Mouse (Mus musculus) heart, embryonic 15.5 days (tissue): Measurements from ENCODE around the gene Atad1. TPM values are rescaled to one million over a fixed set of nuclear protein-coding genes. Genes with fewer than 3 reads are reported as not detected.
"Not testable (repeated sequence)": the region's sequence is repeated elsewhere in the genome, so short reads cannot be mapped to it uniquely, and the experiment has no call there.

Experiments
- ATAC-seq: fragments of 200-750 bp; cut with Nextera tagmentation; replicated peaks from 2 replicates; pipeline ENCODE4 v1.8.0; 2017; ENCODE audit warnings: low read depth, moderate TSS enrichment; ENCODE audit not compliant: insufficient number of reproducible peaks, insufficient read depth, low FRiP score
- H3K27ac ChIP-seq: fragments of 300-500 bp; sonication (generic); 2 replicates; pipeline ENCODE4 v1.5.1; 2015; ENCODE audit warnings: mild to moderate bottlenecking, inconsistent platforms
- H3K27me3 ChIP-seq: fragments of 300-500 bp; sonication (generic); 2 replicates; pipeline ENCODE4 v1.6.1; 2015; ENCODE audit warnings: inconsistent platforms
- H3K36me3 ChIP-seq: fragments of 300-500 bp; sonication (generic); 2 replicates; pipeline ENCODE4 v1.6.1; 2015; ENCODE audit warnings: mild to moderate bottlenecking, inconsistent platforms
- H3K4me1 ChIP-seq: fragments of 300-500 bp; sonication (generic); replicated peaks from 2 replicates; pipeline ENCODE4 v1.6.1; 2015; ENCODE audit warnings: inconsistent platforms
- H3K4me2 ChIP-seq: fragments of 300-500 bp; sonication (generic); 2 replicates; pipeline ENCODE4 v1.6.1; 2015; ENCODE audit warnings: inconsistent platforms, mild to moderate bottlenecking, moderate library complexity
- H3K4me3 ChIP-seq: fragments of 300-500 bp; sonication (generic); 2 replicates; pipeline ENCODE4 v1.5.1; 2015; ENCODE audit warnings: mild to moderate bottlenecking, inconsistent platforms
- H3K9ac ChIP-seq: fragments of 300-500 bp; sonication (generic); 2 replicates; pipeline ENCODE4 v1.6.1; 2015; ENCODE audit warnings: mild to moderate bottlenecking, inconsistent platforms
- H3K9me3 ChIP-seq: fragments of 300-500 bp; sonication (generic); replicated peaks from 2 replicates; pipeline ENCODE4 v1.6.1; 2016; ENCODE audit warnings: inconsistent platforms
- WGBS: fragments of 180-500 bp; shearing (Covaris S2); methylation state at CpG from one replicate; pipeline ENCODE4 v1.1.7; 2015; ENCODE audit warnings: mixed read lengths; 5-methylcytosine and 5-hydroxymethylcytosine counted together
- polyA plus RNA-seq: library from polyadenylated mRNA; unstranded; fragments of >200 nt; fragmentation: Nextera tagmentation; extraction: Ambion mirVana; gene quantifications from 2 replicates; pipeline ENCODE4 v1.2.1, GENCODE M21; 2015

The Atad1 gene
- polyA plus RNA-seq, 1 experiment from 2014 or later: 56.9 TPM

- Histone ChIP-seq H3K4me3 (peak overlapping the region; percentile 94), H3K9ac (peak overlapping the region; percentile 83), H3K4me1 (peaks cover 14% of the 10 kb centered on the region), H3K27ac (peak overlapping the region; percentile 94), H3K4me2 (peak overlapping the region; percentile 86), H3K36me3 (no peaks in the 10 kb centered on the region), H3K27me3 (no peaks in the 10 kb centered on the region), H3K9me3 (no peaks in the 10 kb centered on the region)
- peak; percentile 74 for ATAC-seq
- 0% methylated on average over 11 of the region's 11 CpGs for WGBS
Observed at GRCm38 (mm10) chr19:32712588-32713042, 27.0 kb downstream of the Atad1 start.

DNA sequence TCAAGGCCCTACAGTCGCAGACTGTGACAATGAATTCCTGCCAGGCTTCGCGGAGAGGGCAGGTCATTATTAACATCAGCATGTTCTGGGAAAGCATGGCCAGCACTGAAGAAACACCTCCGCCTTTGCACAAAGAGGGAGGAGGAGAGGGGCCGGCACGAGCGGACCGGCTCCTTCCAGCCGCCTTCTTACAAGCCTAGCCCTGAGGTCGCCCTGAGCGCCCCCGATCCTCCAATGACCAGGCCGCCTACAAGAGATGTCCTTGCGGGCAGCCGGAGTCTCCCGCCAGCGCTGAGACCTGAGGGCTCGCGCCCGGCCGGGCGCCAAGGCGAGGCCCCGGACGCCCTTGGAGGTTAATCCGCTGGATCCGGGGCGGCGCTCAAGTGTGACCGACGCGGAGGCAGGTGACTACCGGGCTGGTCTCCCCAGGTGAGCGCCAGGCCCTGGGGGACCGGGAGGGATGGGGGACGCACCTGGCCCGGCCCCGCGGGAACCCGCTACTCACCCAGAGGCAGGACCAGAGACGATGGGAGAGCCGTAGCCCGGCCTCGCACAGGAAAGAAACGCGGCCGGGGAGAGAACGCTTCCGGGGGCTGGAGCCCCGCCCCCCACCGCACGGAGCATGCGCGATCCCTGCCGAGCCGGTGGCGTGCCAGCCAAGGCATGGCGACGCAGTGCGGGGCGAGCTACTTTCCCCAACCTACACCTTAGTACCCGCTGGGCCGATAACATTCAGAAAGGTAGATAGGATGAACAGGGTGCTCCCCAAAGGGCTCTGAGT is 27.6 kb downstream of the Atad1 start:
- peak overlapping the region; percentile 83 for H3K9ac ChIP-seq
- WGBS: under 1% methylated on average over 63 of the region's 63 CpGs
- H3K4me2 ChIP-seq: peak overlapping the region; percentile 86
- H3K4me1 ChIP-seq: peaks cover 14% of the 10 kb centered on the region
- H3K27ac ChIP-seq: peak overlapping the region; percentile 94
- peak overlapping the region; percentile 94 for H3K4me3 ChIP-seq
- H3K27me3 ChIP-seq: no peaks in the 10 kb centered on the region
- ATAC-seq: peak; percentile 97
- H3K9me3 ChIP-seq: no peaks in the 10 kb centered on the region
- H3K36me3 ChIP-seq: no peaks in the 10 kb centered on the region

DNA sequence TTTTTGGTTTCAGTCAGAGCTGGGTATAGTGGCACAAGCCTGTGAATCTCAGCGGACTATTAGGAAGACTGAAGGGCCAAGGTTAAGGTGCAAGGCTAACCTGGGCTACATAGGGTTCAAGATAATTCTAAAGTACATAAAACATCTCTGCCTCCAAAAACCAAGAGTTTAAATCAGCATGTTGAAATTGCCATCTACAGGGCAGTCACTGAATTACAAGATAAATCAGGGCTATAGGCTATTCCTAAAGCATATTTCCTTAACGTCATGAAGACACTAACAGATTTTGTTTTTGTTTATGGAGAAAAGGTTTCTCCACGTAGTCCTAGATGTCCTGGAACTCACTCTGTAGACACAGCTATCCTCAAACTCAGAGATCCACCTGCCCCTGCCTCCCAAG is 29.3 kb downstream of the Atad1 start:
- WGBS: 71% methylated on average over 3 of the region's 3 CpGs
- no peak for ATAC-seq

DNA sequence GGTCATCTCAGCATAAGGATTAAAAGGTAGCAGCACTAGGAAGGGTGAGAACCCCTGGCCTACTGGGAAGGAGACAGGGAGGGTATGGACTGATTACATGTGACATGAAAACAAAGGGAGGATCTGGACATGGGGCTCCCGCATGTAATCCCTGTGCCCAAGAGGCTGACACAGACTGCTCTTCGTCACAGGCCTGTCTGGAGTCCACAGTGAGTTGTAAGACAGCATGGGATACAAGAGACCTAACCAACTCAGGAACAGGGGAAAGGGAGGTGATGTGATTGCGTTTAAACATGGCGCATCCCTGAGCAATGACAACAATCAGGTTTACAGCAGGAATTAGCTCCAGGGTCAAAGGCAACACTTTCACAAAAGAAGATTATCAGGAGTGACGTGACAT is 30.6 kb downstream of the Atad1 start:
- whole genome bisulfite sequencing: 86% methylated on average over 5 of the region's 5 CpGs
- no peak for ATAC-seq
- Histone ChIP-seq H3K27ac (no peak overlapping the region), H3K9ac (no peak overlapping the region), H3K27me3 (no peaks in the 10 kb centered on the region), H3K36me3 (peaks cover 21% of the 10 kb centered on the region), H3K4me2 (no peak overlapping the region), H3K4me3 (no peak overlapping the region), H3K9me3 (no peaks in the 10 kb centered on the region), H3K4me1 (peaks cover 14% of the 10 kb centered on the region)

More for the DNA sequence above, 29.3 kb downstream of the Atad1 start:
- H3K9ac ChIP-seq: no peak overlapping the region
- no peak overlapping the region for H3K4me3 ChIP-seq
- peaks cover 14% of the 10 kb centered on the region for H3K4me1 ChIP-seq
- no peak overlapping the region for H3K27ac ChIP-seq
- H3K9me3 ChIP-seq: no peaks in the 10 kb centered on the region
- H3K36me3 ChIP-seq: peaks cover 11% of the 10 kb centered on the region; the same call in 1 of the 2 replicates
- H3K27me3 ChIP-seq: no peaks in the 10 kb centered on the region
- H3K4me2 ChIP-seq: no peak overlapping the region

GRCm38 (mm10) chr19:32702191-32702590 is 37.4 kb downstream of the Atad1 start:
- Histone ChIP-seq H3K4me2 (no peak overlapping the region), H3K4me3 (no peak overlapping the region), H3K9me3 (no peaks in the 10 kb centered on the region), H3K27me3 (no peaks in the 10 kb centered on the region), H3K4me1 (no peaks in the 10 kb centered on the region), H3K36me3 (peaks cover 62% of the 10 kb centered on the region), H3K9ac (no peak overlapping the region), H3K27ac (no peak overlapping the region)
- no peak for ATAC-seq
- WGBS: 77% methylated on average over 3 of the region's 3 CpGs

GRCm38 (mm10) chr19:32696674-32697073 is 42.9 kb downstream of the Atad1 start:
- ATAC-seq: no peak

GRCm38 (mm10) chr19:32689724-32690123 is 49.9 kb downstream of the Atad1 start:
- no peak overlapping the region for H3K27ac ChIP-seq
- ATAC-seq: no peak
- H3K4me3 ChIP-seq: no peak overlapping the region
- no peaks in the 10 kb centered on the region for H3K9me3 ChIP-seq
- no peaks in the 10 kb centered on the region for H3K4me1 ChIP-seq
- WGBS: 56% methylated on average over 6 of the region's 6 CpGs
- H3K36me3 ChIP-seq: peaks cover 44% of the 10 kb centered on the region
- H3K27me3 ChIP-seq: no peaks in the 10 kb centered on the region
- H3K9ac ChIP-seq: no peak overlapping the region
- no peak overlapping the region for H3K4me2 ChIP-seq

More at GRCm38 (mm10) chr19:32696674-32697073, 42.9 kb downstream of the Atad1 start:
- no peak overlapping the region for H3K9ac ChIP-seq
- H3K27ac ChIP-seq: no peak overlapping the region
- no peak overlapping the region for H3K4me2 ChIP-seq
- H3K9me3 ChIP-seq: no peaks in the 10 kb centered on the region
- 86% methylated on average over 2 of the region's 2 CpGs for WGBS
- peaks cover 69% of the 10 kb centered on the region for H3K36me3 ChIP-seq
- no peaks in the 10 kb centered on the region for H3K4me1 ChIP-seq
- H3K4me3 ChIP-seq: no peak overlapping the region
- H3K27me3 ChIP-seq: no peaks in the 10 kb centered on the region

DNA sequence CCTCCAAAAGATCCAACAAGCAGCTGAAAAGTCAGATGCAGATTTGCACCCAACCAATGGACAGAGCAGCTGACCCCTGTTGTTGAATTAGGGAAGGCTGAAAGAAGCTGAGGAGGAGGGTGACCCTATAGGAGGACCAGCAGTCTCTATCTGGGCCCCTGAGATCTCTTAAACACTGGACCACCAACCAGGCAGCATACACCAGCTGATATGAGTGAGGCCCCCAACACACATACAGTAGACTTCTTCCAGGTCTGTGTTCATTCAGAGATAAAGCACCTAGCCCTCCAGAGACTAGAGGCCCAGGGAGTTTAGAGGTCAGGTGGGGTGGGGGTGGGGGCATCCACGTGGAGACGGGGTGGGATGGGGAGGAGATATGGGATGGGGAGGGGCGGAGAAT is 51.4 kb downstream of the Atad1 start:
- WGBS: 61% methylated on average over 3 of the region's 3 CpGs
- H3K4me3 ChIP-seq, H3K4me2 ChIP-seq, H3K9me3 ChIP-seq, H3K27me3 ChIP-seq, ATAC-seq, H3K9ac ChIP-seq, H3K4me1 ChIP-seq, H3K27ac ChIP-seq: not testable (repeated sequence)
- peaks cover 36% of the 10 kb centered on the region for H3K36me3 ChIP-seq

- H3K27me3 ChIP-seq: no peaks in the 10 kb centered on the region
- H3K9me3 ChIP-seq: no peaks in the 10 kb centered on the region
- no peaks in the 10 kb centered on the region for H3K4me1 ChIP-seq
- H3K36me3 ChIP-seq: peaks cover 36% of the 10 kb centered on the region; the same call in 1 of the 2 replicates
- no peak overlapping the region for H3K9ac ChIP-seq
- H3K4me3 ChIP-seq: no peak overlapping the region
- H3K27ac ChIP-seq: no peak overlapping the region
- ATAC-seq: no peak
- WGBS: 87% methylated on average over 5 of the region's 5 CpGs
- no peak overlapping the region for H3K4me2 ChIP-seq
Observed at GRCm38 (mm10) chr19:32687721-32688120, 51.9 kb downstream of the Atad1 start.

DNA sequence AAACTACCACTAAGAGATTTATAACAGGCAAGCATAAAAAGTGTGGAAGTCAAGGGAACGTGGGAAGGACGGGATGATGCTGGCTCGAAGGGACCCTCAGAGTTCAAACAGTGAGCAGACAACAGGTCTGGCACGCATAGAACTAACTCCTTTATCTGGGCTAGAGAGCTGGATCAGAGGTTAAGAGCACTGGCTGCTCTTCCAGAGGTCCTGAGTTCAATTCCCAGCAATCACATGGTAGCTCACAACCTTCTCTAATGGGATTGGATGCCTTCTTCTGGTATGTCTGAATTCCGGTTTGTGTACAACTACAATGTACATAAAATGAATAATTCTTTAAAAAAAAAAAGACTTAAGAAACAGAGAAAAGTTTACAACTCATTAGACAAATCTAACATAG is 56.5 kb downstream of the Atad1 start:
- ATAC-seq: no peak
- WGBS: 88% methylated on average over 5 of the region's 5 CpGs
- no peaks in the 10 kb centered on the region for H3K4me1 ChIP-seq
- H3K9me3 ChIP-seq: no peaks in the 10 kb centered on the region
- H3K27ac ChIP-seq: no peak overlapping the region
- peaks cover 38% of the 10 kb centered on the region for H3K36me3 ChIP-seq
- no peaks in the 10 kb centered on the region for H3K27me3 ChIP-seq
- H3K9ac ChIP-seq: no peak overlapping the region
- H3K4me2 ChIP-seq: no peak overlapping the region
- H3K4me3 ChIP-seq: no peak overlapping the region

DNA sequence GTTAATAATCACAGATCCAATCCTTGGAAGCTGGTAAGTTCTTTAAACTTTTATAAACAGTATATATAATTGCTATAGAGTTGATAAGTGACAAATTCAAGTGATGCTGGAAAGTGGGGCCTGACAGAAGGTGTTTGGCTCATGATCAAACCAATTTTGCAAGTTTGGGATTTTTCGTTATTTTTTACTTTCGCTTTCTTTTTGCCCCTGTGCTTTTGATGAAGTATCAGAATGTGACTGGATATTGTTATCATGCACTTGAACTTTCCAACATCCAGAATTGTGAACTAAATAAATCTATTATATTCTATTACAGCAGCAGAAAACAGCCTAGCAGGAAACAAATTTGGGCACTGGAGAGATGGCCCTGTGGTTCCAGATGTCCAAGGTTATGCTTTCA is 58.7 kb downstream of the Atad1 start:
- H3K27ac ChIP-seq: no peak overlapping the region
- ATAC-seq: no peak
- no peak overlapping the region for H3K4me2 ChIP-seq
- no peaks in the 10 kb centered on the region for H3K27me3 ChIP-seq
- H3K9me3 ChIP-seq: no peaks in the 10 kb centered on the region
- peaks cover 32% of the 10 kb centered on the region for H3K36me3 ChIP-seq
- WGBS: 86% methylated on average over 2 of the region's 2 CpGs
- no peaks in the 10 kb centered on the region for H3K4me1 ChIP-seq
- H3K9ac ChIP-seq: no peak overlapping the region
- no peak overlapping the region for H3K4me3 ChIP-seq

DNA sequence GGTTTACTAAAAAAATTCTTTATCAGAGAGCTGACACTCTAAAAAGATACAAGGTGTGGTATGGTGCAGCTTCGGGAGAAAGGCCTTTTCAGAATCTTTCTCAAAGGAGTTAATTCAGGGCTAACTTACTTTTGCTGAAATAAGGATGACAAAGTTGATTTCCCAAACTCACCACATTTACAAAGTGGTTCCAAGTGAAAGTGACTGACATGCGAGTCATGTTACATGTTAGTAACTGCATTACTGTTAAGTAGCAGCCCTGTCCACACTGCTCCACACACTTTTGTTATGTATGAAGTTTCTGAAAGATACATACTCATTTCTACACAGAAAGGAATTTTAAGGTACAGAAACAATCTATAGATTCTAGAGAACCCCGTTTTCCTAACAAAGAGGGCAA is 63.8 kb downstream of the Atad1 start:
- Histone ChIP-seq H3K4me1 (no peaks in the 10 kb centered on the region), H3K27me3 (no peaks in the 10 kb centered on the region), H3K27ac (no peak overlapping the region), H3K9ac (no peak overlapping the region), H3K36me3 (peaks cover 37% of the 10 kb centered on the region), H3K9me3 (no peaks in the 10 kb centered on the region), H3K4me3 (no peak overlapping the region), H3K4me2 (no peak overlapping the region)
- no peak for ATAC-seq
- WGBS: 91% methylated on average over 3 of the region's 3 CpGs
